Mouse (Mus musculus) erythroid progenitor cell, adult 5-6 weeks (primary cell): Measurements from ENCODE around the gene Bcl2. TPM values are rescaled to one million over a fixed set of nuclear protein-coding genes. Genes with fewer than 3 reads are reported as not detected.

Source experiments
- ATAC-seq: replicated peaks from 2 replicates; pipeline ENCODE4 v1.8.0; 2016; ENCODE audit warnings: moderate number of reproducible peaks, mild to moderate bottlenecking, moderate TSS enrichment, inconsistent platforms; ENCODE audit not compliant: poor library complexity, low FRiP score, severe bottlenecking
- total RNA-seq, 2 experiments: library from RNA; stranded (forward) in 1 of 2; stranded (reverse) in 1 of 2; fragments of 150-400 nt in 1 of 2; fragments of 186-747, 209-891 nt in 1 of 2; gene quantifications; 2 replicates each; pipeline versions ENCODE4 v1.2.3 to v1.2.4; 2015 to 2017; ENCODE audit warnings: low replicate concordance in 2 of 2

Gene Bcl2
- total RNA-seq, 2 experiments from 2014 or later = 1.1 to 6.7 TPM

GRCm38 (mm10) chr1:106715111-106716083 lies 1.3 kb upstream of the Bcl2 start:
- ATAC-seq = no peak

GRCm38 (mm10) chr1:106714530-106714981 lies 482 bp upstream of the Bcl2 start:
- 0 out of 2 replicates have a peak, but pooled peaks have one; percentile 28 for ATAC-seq

DNA sequence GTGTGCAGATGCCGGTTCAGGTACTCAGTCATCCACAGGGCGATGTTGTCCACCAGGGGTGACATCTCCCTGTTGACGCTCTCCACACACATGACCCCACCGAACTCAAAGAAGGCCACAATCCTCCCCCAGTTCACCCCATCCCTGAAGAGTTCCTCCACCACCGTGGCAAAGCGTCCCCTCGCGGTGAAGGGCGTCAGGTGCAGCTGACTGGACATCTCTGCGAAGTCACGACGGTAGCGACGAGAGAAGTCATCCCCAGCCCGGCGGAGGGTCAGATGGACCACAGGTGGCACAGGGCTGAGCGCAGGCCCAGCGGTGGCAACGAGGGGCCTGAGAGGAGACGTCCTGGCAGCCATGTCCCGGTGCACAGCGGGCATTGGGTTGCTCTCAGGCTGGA lies 1.7 kb downstream of the Bcl2 start:
- no peak for ATAC-seq

- ATAC-seq = no peak
Observed at GRCm38 (mm10) chr1:106711356-106712125, 2.5 kb downstream of the Bcl2 start.

- ATAC-seq = no peak
Observed at GRCm38 (mm10) chr1:106710202-106710601, 3.9 kb downstream of the Bcl2 start.

GRCm38 (mm10) chr1:106707036-106707880 lies 6.8 kb downstream of the Bcl2 start:
- no peak for ATAC-seq

DNA sequence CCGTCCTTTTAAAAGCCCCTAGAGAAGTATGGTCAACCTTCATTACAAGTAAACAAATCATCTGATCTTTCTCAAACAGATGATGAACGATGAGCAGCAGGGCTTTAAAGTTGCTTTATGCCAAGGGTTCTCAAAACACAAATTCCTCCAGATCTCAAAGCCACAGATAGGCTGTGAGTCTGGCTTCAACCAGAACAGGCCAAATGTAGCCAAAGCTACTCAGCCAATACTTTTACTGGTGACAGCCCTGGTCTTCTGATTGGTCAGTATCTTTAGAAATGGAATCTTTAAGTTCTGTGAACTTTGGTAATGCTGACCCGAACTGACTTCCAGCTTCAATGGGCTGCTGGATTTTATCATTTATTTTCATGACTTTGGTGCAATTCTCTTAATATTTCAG lies 10.9 kb downstream of the Bcl2 start:
- ATAC-seq = no peak

DNA sequence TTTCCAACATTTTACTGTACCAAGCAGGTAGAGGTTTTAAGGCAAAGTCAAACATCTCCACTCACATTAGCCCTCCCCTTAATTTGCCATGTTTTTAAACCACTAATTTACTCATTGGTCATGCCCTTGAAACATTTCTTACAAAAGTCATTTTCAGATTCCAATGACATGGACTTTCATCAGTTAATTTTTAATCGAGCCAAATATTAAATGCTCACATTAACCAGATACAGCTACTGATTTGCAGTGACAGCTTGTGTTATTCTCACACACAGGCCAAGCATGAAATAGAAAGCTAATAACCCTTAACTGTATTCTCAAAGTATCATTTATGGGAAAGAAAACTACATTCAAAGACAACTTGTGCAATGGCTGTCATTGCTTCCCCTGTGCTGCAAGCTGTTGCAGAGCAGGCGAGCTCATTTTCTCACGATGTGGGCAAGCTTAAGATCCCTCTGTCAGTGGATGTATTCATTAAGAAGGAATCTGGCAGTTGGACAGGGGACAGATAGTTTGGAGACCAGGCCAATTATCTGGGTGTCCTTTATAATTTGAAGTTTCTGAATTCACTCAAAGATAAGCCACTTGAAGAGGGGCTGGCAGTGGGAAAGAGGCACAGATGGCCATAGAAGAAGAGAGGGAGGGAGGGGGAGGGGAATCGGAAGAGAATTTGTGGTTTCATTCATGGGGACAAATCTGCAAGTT lies 11.5 kb downstream of the Bcl2 start:
- no peak for ATAC-seq

DNA sequence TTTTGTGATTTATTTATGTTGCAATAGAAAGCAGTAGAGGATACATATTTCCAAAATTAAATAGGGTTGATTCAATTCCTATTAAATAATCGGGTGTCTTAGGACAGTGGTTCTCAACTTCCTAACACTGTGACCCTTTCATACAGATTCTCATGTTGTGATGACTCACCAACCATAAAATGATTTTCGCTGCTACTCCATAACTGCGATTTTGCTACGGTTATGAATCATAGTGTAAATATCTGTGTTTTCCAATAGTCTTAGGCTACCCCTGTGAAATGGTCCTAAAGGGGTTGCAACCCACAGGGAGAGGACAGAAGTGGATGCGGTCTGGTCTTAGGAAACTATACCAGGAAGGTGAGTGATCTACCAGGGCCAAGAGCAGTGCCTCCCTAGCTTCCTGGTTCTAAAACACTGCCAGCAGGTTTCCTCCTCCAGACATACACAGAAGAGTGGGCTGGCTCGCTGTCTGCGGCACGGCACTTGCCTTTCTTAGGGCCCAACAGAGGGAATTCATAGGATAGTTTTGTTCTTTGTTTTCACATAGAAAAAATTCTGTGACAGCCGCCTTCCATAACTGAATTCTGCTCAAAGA lies 13.5 kb downstream of the Bcl2 start:
- ATAC-seq = no peak

- no peak for ATAC-seq
Observed at GRCm38 (mm10) chr1:106696472-106696871, 17.6 kb downstream of the Bcl2 start.

GRCm38 (mm10) chr1:106695649-106696048 lies 18.4 kb downstream of the Bcl2 start:
- no peak for ATAC-seq

GRCm38 (mm10) chr1:106694316-106694715 lies 19.8 kb downstream of the Bcl2 start:
- no peak for ATAC-seq

GRCm38 (mm10) chr1:106692599-106692998 lies 21.5 kb downstream of the Bcl2 start:
- no peak for ATAC-seq

- ATAC-seq = no peak
Observed at GRCm38 (mm10) chr1:106690887-106691286, 23.2 kb downstream of the Bcl2 start.

DNA sequence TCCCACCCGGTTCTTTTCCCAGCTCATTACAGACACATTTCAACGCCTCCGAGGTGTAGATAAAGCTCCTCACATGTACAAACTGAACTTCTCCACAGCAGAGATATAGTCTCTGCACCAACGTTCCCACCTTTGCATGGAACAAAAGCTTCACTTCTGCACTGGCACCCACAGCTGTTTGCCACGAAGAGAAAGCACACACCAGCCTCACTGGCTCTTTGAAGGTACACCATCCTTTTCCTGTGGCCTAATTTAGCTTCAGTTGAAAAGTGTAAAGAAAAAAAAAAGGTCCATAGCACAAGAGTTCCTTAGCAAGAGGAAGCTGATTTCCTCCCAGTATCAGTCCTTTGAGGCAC lies 25.9 kb downstream of the Bcl2 start:
- no peak for ATAC-seq

DNA sequence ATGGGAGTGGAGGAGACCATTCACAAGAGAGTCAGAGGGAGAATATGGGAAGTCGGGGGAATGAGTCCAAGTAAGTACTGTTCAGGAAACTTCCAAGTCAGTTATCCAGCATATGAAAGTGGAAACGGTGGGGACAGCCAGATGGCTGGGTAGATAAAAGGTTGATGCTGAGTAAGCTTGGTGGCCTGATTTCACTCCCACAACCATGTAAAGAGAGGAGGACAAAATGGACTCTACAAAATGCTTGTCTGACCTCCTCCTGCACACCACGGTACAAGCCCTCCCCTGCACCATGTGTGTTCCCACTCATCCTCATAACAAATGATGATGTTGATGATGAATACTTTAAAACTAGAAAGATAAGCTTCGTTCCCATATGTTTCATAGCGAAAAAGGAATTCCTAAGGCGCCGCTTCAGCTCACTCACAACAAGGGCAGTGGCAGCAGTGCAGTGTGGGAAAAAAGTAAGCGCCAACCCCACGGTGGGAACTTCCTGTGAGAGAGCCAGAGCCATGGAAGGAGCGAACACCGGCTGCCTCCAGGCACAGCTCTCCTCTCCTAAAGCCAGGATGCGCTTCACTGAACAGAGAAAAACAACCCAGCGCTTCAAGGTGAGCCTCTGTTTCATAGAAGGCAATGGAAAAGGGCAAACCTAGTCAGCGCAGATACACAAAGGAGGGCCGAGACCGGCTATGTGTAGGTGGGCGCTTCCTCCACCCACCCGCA lies 26.5 kb downstream of the Bcl2 start:
- ATAC-seq = no peak

GRCm38 (mm10) chr1:106685702-106686101 lies 28.4 kb downstream of the Bcl2 start:
- ATAC-seq = no peak

DNA sequence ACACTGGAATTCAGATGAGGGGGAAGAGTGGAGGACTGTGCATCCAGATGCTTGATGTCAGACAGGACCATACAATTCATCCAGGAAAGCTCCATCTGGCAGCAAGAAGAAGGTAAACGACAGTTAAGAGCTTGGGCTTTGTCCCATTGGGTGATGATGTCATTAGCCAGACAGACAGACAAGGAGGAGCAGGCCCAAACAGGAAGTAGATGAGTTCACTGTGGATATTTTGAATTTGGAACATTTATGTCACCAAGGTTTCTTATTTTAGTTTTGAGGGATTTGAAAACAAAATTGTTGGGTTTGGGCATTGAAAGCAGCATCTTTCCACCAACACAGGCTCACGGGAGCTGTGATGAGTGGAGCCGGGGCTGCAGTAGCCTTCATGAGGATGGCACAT lies 29.5 kb downstream of the Bcl2 start:
- no peak for ATAC-seq
